Comparison of ENCODE assay signal across 13 mouse cellular contexts in the genomic region with DNA sequence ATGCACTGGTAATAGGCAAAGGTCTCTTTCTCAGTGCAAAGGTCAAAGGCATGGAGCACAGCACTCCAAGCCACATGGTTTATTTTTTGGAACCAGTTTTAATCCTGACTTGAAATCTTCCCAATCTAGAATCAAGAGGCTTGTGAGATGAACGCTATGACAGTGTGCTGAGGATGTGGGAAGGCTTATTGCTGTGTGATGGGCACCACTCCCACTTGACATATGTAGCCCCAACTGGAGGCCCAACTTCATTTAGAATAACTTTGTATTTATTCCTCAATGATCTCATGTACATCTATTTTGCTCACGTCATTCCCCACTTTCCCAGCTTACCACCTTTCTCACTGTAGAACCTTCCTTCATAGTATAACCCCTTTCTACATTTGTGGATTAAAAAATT.
"Had no signal": no experiment of that assay in that cellular context is flagged by ENCODE, and none has a peak within 500 bp of the region (broad histone marks: within the 10 kb centered on the region; RNA-seq: fewer than 3 reads in every experiment).

No protein-coding gene starts in this region.

- DNase-seq: kidney, postnatal 14 days; left cerebral cortex, postnatal 4 days; lung, embryonic 14.5 days; lung, postnatal 10 days; lung, postnatal 4 days; midbrain, embryonic 14.5 days; thymus, postnatal 36 days had no signal

- H3K27me3 ChIP-seq: limb, embryonic 13.5 days; liver, embryonic 12.5 days; neural tube, embryonic 15.5 days; stomach, embryonic 15.5 days had no signal

- H3K4me3 ChIP-seq: limb, embryonic 13.5 days; liver, embryonic 12.5 days; midbrain, embryonic 10.5 days; myocyte; neural tube, embryonic 15.5 days; stomach, embryonic 15.5 days had no signal

- H3K27ac ChIP-seq: limb, embryonic 13.5 days; liver, embryonic 12.5 days; midbrain, embryonic 10.5 days; neural tube, embryonic 15.5 days; stomach, embryonic 15.5 days had no signal

- H3K36me3 ChIP-seq: limb, embryonic 13.5 days; liver, embryonic 12.5 days; midbrain, embryonic 10.5 days; neural tube, embryonic 15.5 days; stomach, embryonic 15.5 days had no signal

- H3K4me1 ChIP-seq: limb, embryonic 13.5 days; liver, embryonic 12.5 days; midbrain, embryonic 10.5 days; neural tube, embryonic 15.5 days; stomach, embryonic 15.5 days had no signal
